Mouse (Mus musculus) left cerebral cortex, postnatal 4 days (tissue): ENCODE measurements at regions not wholly inside any gene's neighbourhood (a gene's known extent, or its start where the extent isn't known, plus 50 kb on each side); places are given as distances from the start of the nearest gene placed in this dataset.

Experiments
- DNase-seq: peaks from one replicate; pipeline ENCODE4 v3.0.0-alpha.2; 2022
- intact Hi-C: fragments of 180-260 bp; cut with DNase I; formaldehyde crosslinking; loops from one replicate; pipeline ENCODE4 v1.15.1; 2025

DNA sequence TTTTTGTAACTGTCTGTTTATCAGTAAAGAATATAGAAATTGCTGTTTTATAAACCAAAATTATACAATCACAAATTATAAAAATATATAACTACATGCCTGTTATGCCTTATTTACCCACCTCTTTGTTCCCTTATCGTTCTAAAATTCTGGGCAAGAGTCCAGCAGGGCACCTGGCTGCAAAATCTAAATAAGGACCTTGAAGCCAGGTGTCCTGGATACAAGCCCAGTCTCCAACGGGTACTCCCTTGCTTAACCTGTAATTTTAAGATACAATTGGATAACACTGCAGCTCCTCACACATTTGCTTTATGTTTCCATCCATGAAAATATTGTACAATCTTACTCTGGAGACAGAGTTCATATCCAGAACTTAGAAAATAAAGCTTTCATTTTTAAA lies 635.8 kb downstream of the Ube2dnl2 start:
- peak; percentile 1 for DNase-seq
- intact Hi-C loops = no loop called here

DNA sequence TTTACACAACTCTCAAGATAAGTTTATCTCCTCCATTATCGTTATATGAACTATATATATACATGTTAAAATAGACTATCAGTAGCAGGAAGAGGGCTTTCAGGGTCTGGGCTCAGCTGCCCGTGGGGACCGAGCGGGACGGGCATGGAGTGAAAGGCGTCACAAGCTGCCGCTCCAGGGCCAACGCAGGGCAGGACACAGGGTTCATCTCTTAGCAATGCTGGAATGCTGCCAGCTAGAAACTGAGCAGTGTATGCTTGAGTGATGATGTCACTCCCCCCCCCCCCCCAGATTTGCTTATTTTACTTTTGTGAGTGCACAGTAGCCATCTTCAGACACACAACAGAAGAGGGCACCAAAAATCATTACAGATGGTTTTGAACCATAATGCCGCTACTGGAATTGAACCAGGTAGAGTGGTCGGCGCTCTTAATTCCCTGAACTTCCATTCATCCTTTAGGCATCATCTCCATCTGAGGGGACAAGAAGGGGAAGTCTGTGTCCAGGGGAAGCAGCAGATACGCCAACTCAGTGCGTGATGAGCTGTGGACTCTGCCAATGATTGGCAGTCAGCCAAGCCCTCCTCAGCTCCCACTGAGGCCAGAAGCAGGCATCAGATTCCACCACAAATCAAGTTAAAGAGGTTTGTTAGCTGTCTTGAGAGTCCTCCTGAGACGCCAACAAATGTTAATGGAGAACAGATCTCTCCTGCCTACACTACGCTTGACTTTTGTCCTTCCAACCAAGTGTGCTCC lies 678.9 kb downstream of the Ube2dnl2 start:
- intact Hi-C loops = no loop called here
- DNase-seq = peak; percentile 55
